Mouse (Mus musculus): ENCODE results near the gene Usp2. TPM values are rescaled to one million over a fixed set of nuclear protein-coding genes. Genes with fewer than 3 reads are reported as not detected.

Usp2 gene
- total and polyA plus RNA-seq, 3 experiments, result 2.1 to 2.3 (median 2.2) TPM

DNA sequence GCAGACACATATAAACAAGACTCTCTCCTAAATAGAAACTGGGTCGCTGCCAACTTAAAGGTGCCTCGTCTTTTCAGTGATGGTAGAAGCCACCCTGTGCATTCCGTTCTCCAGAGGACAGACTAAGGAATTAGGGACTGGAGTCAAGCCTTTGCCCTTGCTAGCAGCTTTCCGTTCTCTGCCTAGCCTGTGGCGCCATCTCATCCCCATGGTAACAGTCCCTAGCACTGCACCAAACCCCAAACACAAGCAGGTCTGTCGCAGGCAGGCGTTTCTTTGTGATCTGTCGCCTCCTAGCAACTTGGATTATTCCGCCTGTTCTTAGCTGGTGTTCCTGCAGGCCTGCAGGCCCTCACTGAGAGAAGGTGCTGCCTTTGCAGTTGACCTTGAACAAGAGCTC lies 29.7 kb downstream of the Usp2 start:
- in situ Hi-C loops (cut with MboI; ENCODE audit: low pct_ligation_motif_present, low pct_unique_long_range_greater_than_20kb, low sequenced_read_pairs) (no loop called here), dilution Hi-C loops (cut with MboI; ENCODE audit: extremely low pct_ligation_motif_present, extremely low pct_unique_long_range_greater_than_20kb, low sequenced_read_pairs) (no loop called here)
- H3K9ac ChIP-seq (ENCODE audit: insufficient read depth, low read depth), result no peak overlapping the region
- no peak overlapping the region for H3K4me3 ChIP-seq (replicated peaks in 1 of 3; ENCODE audit: low read depth in 2 of 3, low read length in 2 of 3, poor library complexity in 1 of 3)
- no peak for DNase-seq (ENCODE audit: extremely low read depth)
- H3K27ac ChIP-seq (ENCODE audit: insufficient read depth, low read depth), result no peak overlapping the region
- TF ChIP-seq E2F4 (IDR thresholded peaks at IDR 0.05; ENCODE audit: insufficient replicate concordance, low read depth, low read length) (no peak), ZKSCAN1 (IDR thresholded peaks at IDR 0.05; ENCODE audit: borderline replicate concordance, low read depth, low read length) (no peak), EP300 (IDR thresholded peaks at IDR 0.05; ENCODE audit: low read length) (no peak), SIN3A (IDR thresholded peaks at IDR 0.05; ENCODE audit: low read length) (no peak), MEF2A (IDR thresholded peaks at IDR 0.05; ENCODE audit: borderline replicate concordance, low read depth, low read length) (no peak), TBP (conservative IDR thresholded peaks at IDR 0.05; ENCODE audit: low read depth, low read length) (no peak), CTCF (conservative IDR thresholded peaks at IDR 0.05 in 1 of 2, IDR thresholded peaks at IDR 0.05 in 1 of 2; ENCODE audit: low read depth in 2 of 2, low read length in 2 of 2) (no peak), SMC3 (IDR thresholded peaks at IDR 0.05; ENCODE audit: low read depth, low read length) (no peak), MAX (IDR thresholded peaks at IDR 0.05; ENCODE audit: low read length) (no peak), HCFC1 (IDR thresholded peaks at IDR 0.05; ENCODE audit: low read depth, low read length) (no peak), POLR2AphosphoS2 (IDR thresholded peaks at IDR 0.05; ENCODE audit: low read depth, low read length) (no peak), USF2 (conservative IDR thresholded peaks at IDR 0.05; ENCODE audit: low read depth, low read length) (no peak), TCF12 (IDR thresholded peaks at IDR 0.05; ENCODE audit: low read depth, low read length) (no peak)
- H3K79me2 ChIP-seq (replicated peaks; ENCODE audit: control insufficient read depth, extremely low read depth, insufficient read depth, poor library complexity, severe bottlenecking), result no peaks in the 10 kb centered on the region
- no peak overlapping the region for H3K4me2 ChIP-seq (ENCODE audit: insufficient read depth, low read depth, poor library complexity, severe bottlenecking)
- H3K4me1 ChIP-seq (ENCODE audit: control insufficient read depth in 1 of 2, insufficient read depth in 2 of 2), result peaks cover 2 to 21% of the 10 kb centered on the region in 2 experiments; a peak in 2 of 4 replicates
- H3K9me3 ChIP-seq (replicated peaks; ENCODE audit: low read length), result no peaks in the 10 kb centered on the region
- H3K36me3 ChIP-seq (replicated peaks in 1 of 2; ENCODE audit: control insufficient read depth in 1 of 2, insufficient read depth in 1 of 2, low read length in 1 of 2), result peaks cover 3 to 41% of the 10 kb centered on the region in 2 experiments
- no peaks in the 10 kb centered on the region for H3K27me3 ChIP-seq (replicated peaks)

DNA sequence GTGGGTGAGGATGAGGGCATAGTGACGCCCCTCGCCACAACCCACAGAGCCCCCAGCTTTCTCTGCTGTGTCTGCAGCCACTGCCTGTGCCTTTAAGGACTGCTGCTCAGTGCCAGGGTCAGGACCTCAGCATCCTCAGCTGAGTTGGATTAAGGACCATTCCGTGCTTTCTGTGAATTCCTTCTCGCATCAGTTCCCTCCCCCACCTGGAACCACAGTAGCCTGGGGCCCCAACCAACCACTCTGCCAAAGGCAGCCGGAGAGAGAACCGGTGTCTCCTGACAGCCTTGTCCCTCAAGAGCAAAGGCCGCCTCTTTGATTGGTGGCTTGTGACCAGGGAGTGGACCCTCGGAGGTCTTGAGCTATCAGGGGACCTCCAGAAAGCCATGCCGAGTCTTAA lies 34.7 kb downstream of the Usp2 start, which contains the start of gene Mfrp:
Mfrp (plus strand) TSS at position 240 of the 400 bp plus-strand sequence.
- H3K27me3 ChIP-seq (replicated peaks), result no peaks in the 10 kb centered on the region
- H3K79me2 ChIP-seq (replicated peaks; ENCODE audit: control insufficient read depth, extremely low read depth, insufficient read depth, poor library complexity, severe bottlenecking), result 0 out of 2 replicates have a peak, but pooled peaks cover 4% of the 10 kb centered on the region
- H3K9ac ChIP-seq (ENCODE audit: insufficient read depth, low read depth), result no peak within 1 kb of the TSS
- in situ Hi-C loops (cut with MboI; ENCODE audit: low pct_ligation_motif_present, low pct_unique_long_range_greater_than_20kb, low sequenced_read_pairs) (no loop called here), dilution Hi-C loops (cut with MboI; ENCODE audit: extremely low pct_ligation_motif_present, extremely low pct_unique_long_range_greater_than_20kb, low sequenced_read_pairs) (no loop called here)
- peaks cover 18 to 66% of the 10 kb centered on the region in 2 experiments for H3K36me3 ChIP-seq (replicated peaks in 1 of 2; ENCODE audit: control insufficient read depth in 1 of 2, insufficient read depth in 1 of 2, low read length in 1 of 2)
- H3K4me3 ChIP-seq (replicated peaks in 1 of 3; ENCODE audit: low read depth in 2 of 3, low read length in 2 of 3, poor library complexity in 1 of 3), result no peak within 1 kb of the TSS
- TF ChIP-seq TBP (conservative IDR thresholded peaks at IDR 0.05; ENCODE audit: low read depth, low read length) (no peak), GABPA (IDR thresholded peaks at IDR 0.05; ENCODE audit: insufficient replicate concordance, low read depth, low read length) (no peak), NELFE (IDR thresholded peaks at IDR 0.05; ENCODE audit: low read depth, low read length) (no peak), EP300 (IDR thresholded peaks at IDR 0.05; ENCODE audit: low read length) (no peak), ZKSCAN1 (IDR thresholded peaks at IDR 0.05; ENCODE audit: borderline replicate concordance, low read depth, low read length) (no peak), ZNF384 (IDR thresholded peaks at IDR 0.05; ENCODE audit: low read depth, low read length) (no peak), MXI1 (IDR thresholded peaks at IDR 0.05; ENCODE audit: low read depth, low read length) (no peak), IRF4 (IDR thresholded peaks at IDR 0.05; ENCODE audit: low read depth, low read length) (no peak), SMC3 (IDR thresholded peaks at IDR 0.05; ENCODE audit: low read depth, low read length) (no peak), CTCF (conservative IDR thresholded peaks at IDR 0.05 in 1 of 2, IDR thresholded peaks at IDR 0.05 in 1 of 2; ENCODE audit: low read depth in 2 of 2, low read length in 2 of 2) (no peak), NRF1 (IDR thresholded peaks at IDR 0.05; ENCODE audit: low read depth, low read length) (no peak), SIN3A (IDR thresholded peaks at IDR 0.05; ENCODE audit: low read length) (no peak), MEF2A (IDR thresholded peaks at IDR 0.05; ENCODE audit: borderline replicate concordance, low read depth, low read length) (no peak), TCF12 (IDR thresholded peaks at IDR 0.05; ENCODE audit: low read depth, low read length) (no peak), E2F4 (IDR thresholded peaks at IDR 0.05; ENCODE audit: insufficient replicate concordance, low read depth, low read length) (no peak), JUND (conservative IDR thresholded peaks at IDR 0.05; ENCODE audit: low read depth, low read length) (no peak)
- DNase-seq (ENCODE audit: extremely low read depth), result no peak
- H3K4me2 ChIP-seq (ENCODE audit: insufficient read depth, low read depth, poor library complexity, severe bottlenecking), result no peak within 1 kb of the TSS
- H3K9me3 ChIP-seq (replicated peaks; ENCODE audit: low read length), result no peaks in the 10 kb centered on the region
- peaks cover 5 to 11% of the 10 kb centered on the region in 2 experiments for H3K4me1 ChIP-seq (ENCODE audit: control insufficient read depth in 1 of 2, insufficient read depth in 2 of 2)
- no peak within 1 kb of the TSS for H3K27ac ChIP-seq (ENCODE audit: insufficient read depth, low read depth)

All from CH12.LX (cell line).